Comparison of ENCODE assay signal across 9 mouse cellular contexts in genomic region chr1:65282766-65283165, GRCm38 (mm10). TPM values are rescaled to one million over a fixed set of nuclear protein-coding genes. Genes with fewer than 3 reads are reported as not detected.
A peak's percentile ranks its signal among the peaks of the same experiment; 100 is the strongest.
DNase-seq lines count a peak whose midpoint lies in the region; ATAC-seq and TF ChIP-seq lines count a peak whose summit lies in the region.
"Had no signal": no experiment of that assay in that cellular context is flagged by ENCODE, and none has a peak within 500 bp of the region (broad histone marks: within the 10 kb centered on the region; RNA-seq: fewer than 3 reads in every experiment).

No protein-coding gene starts in this region.

- no peak overlapping the region for H3K4me3 ChIP-seq in forebrain, embryonic 10.5 days
- no peak overlapping the region for H3K4me3 ChIP-seq in forebrain, embryonic 12.5 days (replicated peaks)
- H3K4me3 ChIP-seq in liver, postnatal 0 days (ENCODE audit: low read depth, low read length): no peak overlapping the region
- H3K4me3 ChIP-seq: lung, embryonic 15.5 days had no signal

- H3K27me3 ChIP-seq in forebrain, embryonic 10.5 days (ENCODE audit: poor library complexity, severe bottlenecking): no peaks in the 10 kb centered on the region
- H3K27me3 ChIP-seq in forebrain, embryonic 12.5 days: no peaks in the 10 kb centered on the region
- no peaks in the 10 kb centered on the region for H3K27me3 ChIP-seq in liver, postnatal 0 days (ENCODE audit: insufficient read depth, low read length)
- H3K27me3 ChIP-seq: lung, embryonic 15.5 days had no signal

- no peak; the same call in 1 of the 2 replicates for ATAC-seq in forebrain, embryonic 12.5 days (ENCODE audit: low FRiP score)
- ATAC-seq in liver, postnatal 0 days: no peak

- H3K9me3 ChIP-seq in forebrain, embryonic 10.5 days: no peaks in the 10 kb centered on the region
- H3K9me3 ChIP-seq in forebrain, embryonic 12.5 days: no peaks in the 10 kb centered on the region
- no peaks in the 10 kb centered on the region for H3K9me3 ChIP-seq in liver, postnatal 0 days (ENCODE audit: low read length)
- H3K9me3 ChIP-seq: lung, embryonic 15.5 days had no signal

- no peak overlapping the region for H3K27ac ChIP-seq in forebrain, embryonic 10.5 days
- no peak overlapping the region for H3K27ac ChIP-seq in forebrain, embryonic 12.5 days
- no peak overlapping the region for H3K27ac ChIP-seq in liver, postnatal 0 days (ENCODE audit: low read depth)
- H3K27ac ChIP-seq: lung, embryonic 15.5 days had no signal

- 17% methylated on average over 6 of the region's 6 CpGs for WGBS in forebrain, embryonic 10.5 days
- 8% methylated on average over 6 of the region's 6 CpGs for WGBS in forebrain, embryonic 12.5 days
- WGBS in liver, postnatal 0 days (ENCODE audit: insufficient replicate concordance): 9% methylated on average over 6 of the region's 6 CpGs

- 0 out of 2 replicates have a peak, but pooled peaks cover 4% of the 10 kb centered on the region for H3K4me1 ChIP-seq in forebrain, embryonic 10.5 days
- no peaks in the 10 kb centered on the region for H3K4me1 ChIP-seq in forebrain, embryonic 12.5 days
- H3K4me1 ChIP-seq in liver, postnatal 0 days (ENCODE audit: insufficient read depth): no peaks in the 10 kb centered on the region
- H3K4me1 ChIP-seq: lung, embryonic 15.5 days had no signal

- DNase-seq in forebrain, embryonic 10.5 days (ENCODE audit: extremely low spot score, low spot score): peak; percentile 21
- peak; percentile 61 for DNase-seq in R1 (ENCODE audit: low read depth, low spot score)
- peak; percentile 52 for DNase-seq in cerebellum, adult 9-11 months
- DNase-seq in frontal cortex, postnatal 36 days (ENCODE audit: low spot score in 2 of 2): peak; percentile 47 to 82
- peak; percentile 54 to 61 for DNase-seq in kidney, postnatal 4 days
- peak; percentile 30 for DNase-seq in liver, postnatal 0 days
- peak; percentile 72 for DNase-seq in retina, postnatal 1 day

- no peak overlapping the region for H3K4me2 ChIP-seq in forebrain, embryonic 12.5 days
- H3K4me2 ChIP-seq in liver, postnatal 0 days (ENCODE audit: low read depth, low read length): no peak overlapping the region
- H3K4me2 ChIP-seq: lung, embryonic 15.5 days had no signal

- H3K9ac ChIP-seq in forebrain, embryonic 12.5 days: no peak overlapping the region
- no peak overlapping the region for H3K9ac ChIP-seq in liver, postnatal 0 days (replicated peaks)
- H3K9ac ChIP-seq: lung, embryonic 15.5 days had no signal

- peaks cover 7% of the 10 kb centered on the region for H3K36me3 ChIP-seq in forebrain, embryonic 10.5 days (replicated peaks)
- H3K36me3 ChIP-seq in forebrain, embryonic 12.5 days (replicated peaks): 0 out of 2 replicates have a peak, but pooled peaks cover 5% of the 10 kb centered on the region
- no peaks in the 10 kb centered on the region for H3K36me3 ChIP-seq in liver, postnatal 0 days (replicated peaks; ENCODE audit: insufficient read depth, low read length)
- H3K36me3 ChIP-seq: lung, embryonic 15.5 days had no signal

- peak; percentile 67 for TF ChIP-seq CTCF in liver, postnatal 0 days (IDR thresholded peaks at IDR 0.05; ENCODE audit: low read depth)

- no peak for TF ChIP-seq EP300 in liver, postnatal 0 days (IDR thresholded peaks at IDR 0.05; ENCODE audit: low read depth)

RNA-seq across cellular contexts. Expression of gene Pth2r, which starts 0.9 kb away (rescaled TPM):
- 0.38 and 0.54 TPM in 2 replicates for polyA plus RNA-seq in forebrain, embryonic 10.5 days (2016; fragmentation: Nextera tagmentation; extraction: Ambion mirVana)
- polyA plus RNA-seq in forebrain, embryonic 12.5 days (2016; fragmentation: Nextera tagmentation; extraction: Ambion mirVana): 0.28 and 0.40 TPM in 2 replicates
- polyA plus RNA-seq in liver, postnatal 0 days (2015; fragmentation: Nextera tagmentation; extraction: Ambion mirVana): 0.06 and 0.07 TPM in 2 replicates
- polyA plus RNA-seq: lung, embryonic 15.5 days had no signal

Comparison
In these comparisons a context has a peak if more than half of its experiments do, and no peak if none do; other contexts are left out.
1. DNase-seq: peak in every context shown above with its lines; median percentile 72 in retina, postnatal 1 day; 64 in frontal cortex, postnatal 36 days; 61 in R1; 58 in kidney, postnatal 4 days; 52 in cerebellum, adult 9-11 months; 30 in liver, postnatal 0 days; 21 in forebrain, embryonic 10.5 days.